Mouse (Mus musculus) midbrain, embryonic 14.5 days (tissue): Measurements from ENCODE around the gene Lgr5. TPM values are rescaled to one million over a fixed set of nuclear protein-coding genes. Genes with fewer than 3 reads are reported as not detected.

Experiments
- ATAC-seq: fragments of 200-750 bp; cut with Nextera tagmentation; 2 replicates; pipeline ENCODE4 v1.8.0; 2017; ENCODE audit warnings: moderate number of reproducible peaks, moderate library complexity; ENCODE audit not compliant: low FRiP score, low TSS enrichment
- DNase-seq: peaks from one replicate; pipeline ENCODE4 v3.0.0-alpha.2; 2015
- H3K27ac ChIP-seq: fragments of 300-500 bp; sonication (generic); replicated peaks from 2 replicates; pipeline ENCODE4 v1.5.1; 2014; ENCODE audit warnings: mild to moderate bottlenecking, low read depth, low read length, moderate library complexity
- H3K27me3 ChIP-seq: fragments of 300-500 bp; sonication (generic); 2 replicates; pipeline ENCODE4 v1.6.1; 2014; ENCODE audit warnings: low read length, control low read depth, mixed read lengths; ENCODE audit not compliant: control insufficient read depth, insufficient read depth
- H3K36me3 ChIP-seq: fragments of 300-500 bp; sonication (generic); 2 replicates; pipeline ENCODE4 v1.6.1; 2014; ENCODE audit warnings: low read length, control low read depth; ENCODE audit not compliant: control insufficient read depth, insufficient read depth
- H3K4me1 ChIP-seq: fragments of 300-500 bp; sonication (generic); 2 replicates; pipeline ENCODE4 v1.6.1; 2014; ENCODE audit warnings: mild to moderate bottlenecking, antibody characterized with exemption, low read length, control low read depth; ENCODE audit not compliant: control insufficient read depth, insufficient read depth
- H3K4me2 ChIP-seq: fragments of 300-500 bp; sonication (generic); 2 replicates; pipeline ENCODE4 v1.6.1; 2014; ENCODE audit warnings: mild to moderate bottlenecking, low read length, moderate library complexity
- H3K4me3 ChIP-seq: fragments of 300-500 bp; sonication (generic); replicated peaks from 2 replicates; pipeline ENCODE4 v1.5.1; 2014; ENCODE audit warnings: low read depth, low read length
- H3K9ac ChIP-seq: fragments of 300-500 bp; sonication (generic); replicated peaks from 2 replicates; pipeline ENCODE4 v1.6.1; 2014; ENCODE audit warnings: mild to moderate bottlenecking, low read length, moderate library complexity
- H3K9me3 ChIP-seq: fragments of 300-500 bp; sonication (generic); 2 replicates; pipeline ENCODE4 v1.6.1; 2016; ENCODE audit warnings: low read length, control low read depth, mixed read lengths; ENCODE audit not compliant: control insufficient read depth
- WGBS: fragments of 180-500 bp; shearing (Covaris S2); extraction: QIAGEN DNeasy Blood & Tissue Kit; methylation state at CpG from one replicate; pipeline ENCODE4 v1.1.7; 2014; 5-methylcytosine and 5-hydroxymethylcytosine counted together
- polyA plus RNA-seq: library from polyadenylated mRNA; unstranded; fragments of >200 nt; fragmentation: Nextera tagmentation; extraction: Ambion mirVana; gene quantifications from 2 replicates; pipeline ENCODE4 v1.2.1, GENCODE M21; 2014

Gene Lgr5
- 1.9 and 2.0 TPM in 2 replicates for polyA plus RNA-seq

GRCm38 (mm10) chr10:115587301-115587969, at the start of gene Lgr5:
Lgr5 (minus strand) TSS chr10:115587780.
- peak; percentile 87 for DNase-seq
- peak within 1 kb of the TSS; percentile 13; the same call in 1 of the 2 replicates for H3K27ac ChIP-seq
- H3K9me3 ChIP-seq, result no peaks in the 10 kb centered on the region
- peak; percentile 82 for ATAC-seq
- peaks cover 48% of the 10 kb centered on the region for H3K27me3 ChIP-seq
- under 1% methylated on average over 47 of the region's 47 CpGs for WGBS
- H3K4me2 ChIP-seq, result peak within 1 kb of the TSS; percentile 97
- H3K4me1 ChIP-seq, result peaks cover 15% of the 10 kb centered on the region; the same call in 1 of the 2 replicates
- no peaks in the 10 kb centered on the region for H3K36me3 ChIP-seq
- peak within 1 kb of the TSS; percentile 59 for H3K4me3 ChIP-seq
- H3K9ac ChIP-seq, result peak within 1 kb of the TSS; percentile 57

- no peaks in the 10 kb centered on the region for H3K4me1 ChIP-seq
- DNase-seq, result no peak
- H3K9me3 ChIP-seq, result no peaks in the 10 kb centered on the region
- H3K4me3 ChIP-seq, result no peak overlapping the region
- no peak overlapping the region for H3K9ac ChIP-seq
- H3K36me3 ChIP-seq, result no peaks in the 10 kb centered on the region
- H3K27ac ChIP-seq, result no peak overlapping the region
- no peak for ATAC-seq
- WGBS, result 89% methylated on average over 6 of the region's 6 CpGs
- no peaks in the 10 kb centered on the region for H3K27me3 ChIP-seq
- no peak overlapping the region for H3K4me2 ChIP-seq
Observed at GRCm38 (mm10) chr10:115626678-115627077, 39.1 kb upstream of the Lgr5 start.

GRCm38 (mm10) chr10:115624957-115625356, 37.4 kb upstream of the Lgr5 start:
- no peaks in the 10 kb centered on the region for H3K9me3 ChIP-seq
- no peaks in the 10 kb centered on the region for H3K4me1 ChIP-seq
- H3K4me3 ChIP-seq, result no peak overlapping the region
- H3K27ac ChIP-seq, result no peak overlapping the region
- H3K9ac ChIP-seq, result no peak overlapping the region
- WGBS, result 86% methylated on average over 2 of the region's 2 CpGs
- no peak overlapping the region for H3K4me2 ChIP-seq
- no peaks in the 10 kb centered on the region for H3K36me3 ChIP-seq
- DNase-seq (no peak), ATAC-seq (no peak)
- no peaks in the 10 kb centered on the region for H3K27me3 ChIP-seq

- no peak overlapping the region for H3K27ac ChIP-seq
- H3K4me2 ChIP-seq, result peak overlapping the region; percentile 24
- peak; percentile 85 for DNase-seq
- H3K9ac ChIP-seq, result 0 out of 2 replicates have a peak overlapping the region, but pooled peaks have one; percentile 17
- H3K4me3 ChIP-seq, result no peak overlapping the region
- no peaks in the 10 kb centered on the region for H3K27me3 ChIP-seq
- no peaks in the 10 kb centered on the region for H3K36me3 ChIP-seq
- no peaks in the 10 kb centered on the region for H3K9me3 ChIP-seq
- peak; percentile 75; the same call in 1 of the 2 replicates for ATAC-seq
- 26% methylated on average over 15 of the region's 15 CpGs for WGBS
- no peaks in the 10 kb centered on the region for H3K4me1 ChIP-seq
Observed at GRCm38 (mm10) chr10:115623956-115624671, 36.5 kb upstream of the Lgr5 start.

- Histone ChIP-seq H3K27ac (no peak overlapping the region), H3K4me2 (no peak overlapping the region), H3K4me3 (no peak overlapping the region), H3K27me3 (no peaks in the 10 kb centered on the region), H3K36me3 (no peaks in the 10 kb centered on the region), H3K9me3 (no peaks in the 10 kb centered on the region), H3K4me1 (no peaks in the 10 kb centered on the region), H3K9ac (no peak overlapping the region)
- no peak for DNase-seq
- 80% methylated on average over 7 of the region's 7 CpGs for WGBS
- ATAC-seq, result no peak
Observed at GRCm38 (mm10) chr10:115623481-115623880, 35.9 kb upstream of the Lgr5 start.

- Histone ChIP-seq H3K27ac (no peak overlapping the region), H3K4me2 (peak overlapping the region; percentile 53), H3K4me3 (peak overlapping the region; percentile 27), H3K9me3 (no peaks in the 10 kb centered on the region), H3K27me3 (no peaks in the 10 kb centered on the region), H3K4me1 (no peaks in the 10 kb centered on the region), H3K36me3 (no peaks in the 10 kb centered on the region), H3K9ac (no peak overlapping the region; the same call in 1 of the 2 replicates)
- WGBS, result 20% methylated on average over 15 of the region's 15 CpGs
- DNase-seq (peak; percentile 59), ATAC-seq (peak; percentile 69; the same call in 1 of the 2 replicates)
Observed at GRCm38 (mm10) chr10:115618288-115618856, 30.8 kb upstream of the Lgr5 start.

- H3K4me1 ChIP-seq, result no peaks in the 10 kb centered on the region
- H3K4me2 ChIP-seq, result peak overlapping the region; percentile 53
- H3K27me3 ChIP-seq, result no peaks in the 10 kb centered on the region
- peak; percentile 78; the same call in 1 of the 2 replicates for ATAC-seq
- H3K9me3 ChIP-seq, result no peaks in the 10 kb centered on the region
- WGBS, result 12% methylated on average over 15 of the region's 15 CpGs
- no peaks in the 10 kb centered on the region for H3K36me3 ChIP-seq
- no peak overlapping the region for H3K27ac ChIP-seq
- H3K4me3 ChIP-seq, result peak overlapping the region; percentile 27
- no peak overlapping the region; the same call in 1 of the 2 replicates for H3K9ac ChIP-seq
- peak; percentile 91 for DNase-seq
Observed at GRCm38 (mm10) chr10:115617456-115618287, 30.1 kb upstream of the Lgr5 start.

GRCm38 (mm10) chr10:115595748-115596147, 8.2 kb upstream of the Lgr5 start:
- Histone ChIP-seq H3K4me3 (no peak overlapping the region), H3K27ac (no peak overlapping the region), H3K9me3 (no peaks in the 10 kb centered on the region), H3K27me3 (no peaks in the 10 kb centered on the region), H3K9ac (no peak overlapping the region), H3K4me2 (no peak overlapping the region), H3K36me3 (no peaks in the 10 kb centered on the region), H3K4me1 (no peaks in the 10 kb centered on the region)
- WGBS, result 97% methylated on average over 1 of the region's 1 CpGs
- no peak for ATAC-seq
- DNase-seq, result no peak
